Comparison of ENCODE assay signal across 8 mouse cellular contexts in the genomic region with DNA sequence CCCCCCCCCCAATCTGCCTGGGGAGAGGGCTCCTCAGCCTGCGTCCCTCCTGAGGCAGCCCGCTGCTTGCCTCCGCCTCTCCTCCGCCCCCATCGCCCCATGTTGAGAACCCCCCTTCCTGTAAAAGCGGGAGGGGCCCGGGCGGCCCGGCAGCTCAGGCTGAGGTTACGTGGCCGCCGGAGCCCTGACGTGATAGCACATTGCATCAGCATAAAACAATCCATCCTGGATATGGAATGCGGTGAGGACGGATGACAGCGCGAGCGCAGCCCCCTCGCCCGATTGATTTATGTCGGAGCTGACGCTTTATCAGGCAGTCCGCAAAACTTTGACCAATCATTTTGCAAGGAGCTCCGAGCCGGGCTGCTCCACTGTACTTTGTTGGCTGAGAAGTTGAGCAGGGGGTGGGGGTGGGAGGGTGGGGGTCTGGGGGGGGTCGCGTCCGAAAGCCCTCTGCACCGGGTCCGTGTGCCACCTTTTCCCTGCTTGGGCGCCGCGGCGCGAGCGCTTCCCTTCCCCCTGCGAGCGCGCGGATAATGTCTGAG. TPM values are rescaled to one million over a fixed set of nuclear protein-coding genes. Genes with fewer than 3 reads are reported as not detected.
DNase-seq lines count a peak whose midpoint lies in the region; ATAC-seq and TF ChIP-seq lines count a peak whose summit lies in the region.

A gene (plus strand): TSS at position 462 of the 545 bp plus-strand sequence.

- no peak within 1 kb of the TSS for H3K27ac ChIP-seq in lung, embryonic 16.5 days (ENCODE audit: low read length)
- H3K27ac ChIP-seq in embryonic facial prominence, embryonic 11.5 days (replicated peaks; ENCODE audit: low read depth, low read length) = no peak within 1 kb of the TSS
- no peak within 1 kb of the TSS for H3K27ac ChIP-seq in testis, adult 2 months (ENCODE audit: control insufficient read depth, insufficient read depth, low read depth, low read length)

- H3K9me3 ChIP-seq in lung, embryonic 16.5 days (ENCODE audit: control insufficient read depth, low read length) = no peaks in the 10 kb centered on the region
- no peaks in the 10 kb centered on the region for H3K9me3 ChIP-seq in embryonic facial prominence, embryonic 11.5 days (replicated peaks; ENCODE audit: control insufficient read depth, low read length)

- H3K4me1 ChIP-seq in lung, embryonic 16.5 days (replicated peaks; ENCODE audit: control insufficient read depth, insufficient read depth, low read length) = peaks cover 19% of the 10 kb centered on the region
- peaks cover 2% of the 10 kb centered on the region; the same call in 1 of the 2 replicates for H3K4me1 ChIP-seq in embryonic facial prominence, embryonic 11.5 days (ENCODE audit: control insufficient read depth, insufficient read depth, low read length)
- peaks cover 15% of the 10 kb centered on the region for H3K4me1 ChIP-seq in testis, adult 2 months (ENCODE audit: control insufficient read depth, insufficient read depth, low read length)

- H3K4me3 ChIP-seq in lung, embryonic 16.5 days (ENCODE audit: low read length) = peak within 1 kb of the TSS; percentile 41
- H3K4me3 ChIP-seq in embryonic facial prominence, embryonic 11.5 days (ENCODE audit: low read depth, low read length) = no peak within 1 kb of the TSS
- peak within 1 kb of the TSS; percentile 39 for H3K4me3 ChIP-seq in testis, adult 2 months (ENCODE audit: control insufficient read depth, low read depth, low read length)

- DNase-seq in lung, adult 18-20 months = no peak
- DNase-seq in embryonic facial prominence, embryonic 11.5 days (ENCODE audit: low spot score) = no peak
- peak; percentile 86 for DNase-seq in kidney, postnatal 10 days
- no peak for DNase-seq in cerebellum, adult 9-10 months
- no peak for DNase-seq in layer of hippocampus, adult 8-10 months (ENCODE audit: low spot score in 2 of 2)
- no peak for DNase-seq in left cerebral cortex, postnatal 10 days (ENCODE audit: extremely low spot score in 1 of 2, low spot score in 2 of 2)

- H3K4me2 ChIP-seq in lung, embryonic 16.5 days (ENCODE audit: low read depth, low read length) = peak within 1 kb of the TSS; percentile 57
- peak within 1 kb of the TSS; percentile 2; the same call in 1 of the 2 replicates for H3K4me2 ChIP-seq in embryonic facial prominence, embryonic 11.5 days (ENCODE audit: low read depth, low read length)

- WGBS in lung, embryonic 16.5 days = under 1% methylated on average over 39 of the region's 40 CpGs
- WGBS in embryonic facial prominence, embryonic 11.5 days = under 1% methylated on average over 40 of the region's 40 CpGs

- intact Hi-C loops in left cerebral cortex, postnatal 10 days (cut with DNase I) = loop anchor here (10.0 kb wide), 1 partner anchor 754 kb away; a partner anchor contains a TSS

- H3K9ac ChIP-seq in lung, embryonic 16.5 days (ENCODE audit: low read length) = no peak within 1 kb of the TSS
- H3K9ac ChIP-seq in embryonic facial prominence, embryonic 11.5 days (replicated peaks; ENCODE audit: low read length) = no peak within 1 kb of the TSS

- TF ChIP-seq CTCF in testis, adult 2 months (IDR thresholded peaks at IDR 0.05; ENCODE audit: control insufficient read depth, insufficient read depth, insufficient replicate concordance, low read depth, low read length) = no peak

- H3K36me3 ChIP-seq in lung, embryonic 16.5 days (ENCODE audit: control insufficient read depth, insufficient read depth, low read length) = no peaks in the 10 kb centered on the region
- H3K36me3 ChIP-seq in embryonic facial prominence, embryonic 11.5 days (replicated peaks; ENCODE audit: control insufficient read depth, insufficient read depth, low read depth, low read length) = no peaks in the 10 kb centered on the region
- H3K36me3 ChIP-seq in testis, adult 2 months (ENCODE audit: control insufficient read depth, insufficient read depth, low read length) = no peaks in the 10 kb centered on the region

- ATAC-seq in lung, embryonic 16.5 days (ENCODE audit: low read depth) = 0 out of 2 replicates have a peak, but pooled peaks have one; percentile 20
- ATAC-seq in embryonic facial prominence, embryonic 11.5 days (replicated peaks; ENCODE audit: insufficient number of reproducible peaks, low FRiP score, low TSS enrichment, low read depth) = no peak

- peaks cover 94% of the 10 kb centered on the region for H3K27me3 ChIP-seq in lung, embryonic 16.5 days (ENCODE audit: control insufficient read depth, insufficient read depth, low read depth, low read length)
- H3K27me3 ChIP-seq in embryonic facial prominence, embryonic 11.5 days (ENCODE audit: control insufficient read depth, insufficient read depth, low read length) = peaks cover 97% of the 10 kb centered on the region
- H3K27me3 ChIP-seq in testis, adult 2 months (ENCODE audit: control insufficient read depth, insufficient read depth, low read length) = peaks cover 8% of the 10 kb centered on the region

- TF ChIP-seq POLR2A in testis, adult 2 months (IDR thresholded peaks at IDR 0.05; ENCODE audit: control insufficient read depth, low read depth, low read length) = no peak

RNA-seq across cellular contexts. Expression of the gene that starts here (rescaled TPM):
- 0.28 and 0.30 TPM in 2 replicates for polyA plus RNA-seq in lung, embryonic 16.5 days (2015; fragmentation: Nextera tagmentation; extraction: Ambion mirVana)
- polyA plus RNA-seq in embryonic facial prominence, embryonic 11.5 days (2014; fragmentation: Nextera tagmentation; extraction: Ambion mirVana) = 0.38 and 0.63 TPM in 2 replicates
- 0.36 and 1.0 TPM in 2 replicates for polyA plus RNA-seq in testis, adult 2 months (2012; rRNA removed)
- total RNA-seq in layer of hippocampus, adult 8-10 months (2022) = not detected
- not detected for total RNA-seq in left cerebral cortex, postnatal 10 days (2021)

Comparison
In these comparisons a context has a peak if more than half of its experiments do, and no peak if none do; other contexts are left out.
1. Peak in ATAC-seq, H3K4me3 ChIP-seq and H3K4me2 ChIP-seq in lung, embryonic 16.5 days; RNA of the gene not detected or under 1 TPM.